Mouse (Mus musculus) kidney, embryonic 16.5 days (tissue): ENCODE data around the gene Olfr1500. TPM values are rescaled to one million over a fixed set of nuclear protein-coding genes. Genes with fewer than 3 reads are reported as not detected.

Source experiments
- ATAC-seq: fragments of 200-750 bp; cut with Nextera tagmentation; 2 replicates; pipeline ENCODE4 v1.8.0; 2017; ENCODE audit warnings: moderate TSS enrichment; ENCODE audit not compliant: low FRiP score, low TSS enrichment
- H3K27ac ChIP-seq: fragments of 300-500 bp; sonication (generic); 2 replicates; pipeline ENCODE4 v1.5.1; 2014; ENCODE audit warnings: low read length
- H3K27me3 ChIP-seq: fragments of 300-500 bp; sonication (generic); 2 replicates; pipeline ENCODE4 v1.6.1; 2014; ENCODE audit warnings: low read length, control low read depth, mixed read lengths; ENCODE audit not compliant: insufficient read depth
- H3K36me3 ChIP-seq: fragments of 300-500 bp; sonication (generic); 2 replicates; pipeline ENCODE4 v1.6.1; 2014; ENCODE audit warnings: low read length, control low read depth, mixed read lengths; ENCODE audit not compliant: insufficient read depth
- H3K4me1 ChIP-seq: fragments of 300-500 bp; sonication (generic); 2 replicates; pipeline ENCODE4 v1.6.1; 2014; ENCODE audit warnings: low read length, control low read depth, mixed read lengths; ENCODE audit not compliant: insufficient read depth
- H3K4me2 ChIP-seq: fragments of 300-500 bp; sonication (generic); replicated peaks from 2 replicates; pipeline ENCODE4 v1.6.1; 2014; ENCODE audit warnings: low read depth, low read length
- H3K4me3 ChIP-seq: fragments of 300-500 bp; sonication (generic); 2 replicates; pipeline ENCODE4 v1.5.1; 2014; ENCODE audit warnings: mild to moderate bottlenecking, low read length
- H3K9ac ChIP-seq: fragments of 300-500 bp; sonication (generic); replicated peaks from 2 replicates; pipeline ENCODE4 v1.6.1; 2014; ENCODE audit warnings: low read length
- H3K9me3 ChIP-seq: fragments of 300-500 bp; sonication (generic); 2 replicates; pipeline ENCODE4 v1.6.1; 2016; ENCODE audit warnings: low read length, control low read depth
- WGBS: fragments of 180-500 bp; shearing (Covaris S2); extraction: QIAGEN DNeasy Blood & Tissue Kit; methylation state at CpG from one replicate; pipeline ENCODE4 v1.1.7; 2014; 5-methylcytosine and 5-hydroxymethylcytosine counted together
- polyA plus RNA-seq: library from polyadenylated mRNA; unstranded; fragments of >200 nt; fragmentation: Nextera tagmentation; extraction: Ambion mirVana; gene quantifications from 2 replicates; pipeline ENCODE4 v1.2.1, GENCODE M21; 2015

Olfr1500 gene
- polyA plus RNA-seq, 1 experiment from 2014 or later = not detected

DNA sequence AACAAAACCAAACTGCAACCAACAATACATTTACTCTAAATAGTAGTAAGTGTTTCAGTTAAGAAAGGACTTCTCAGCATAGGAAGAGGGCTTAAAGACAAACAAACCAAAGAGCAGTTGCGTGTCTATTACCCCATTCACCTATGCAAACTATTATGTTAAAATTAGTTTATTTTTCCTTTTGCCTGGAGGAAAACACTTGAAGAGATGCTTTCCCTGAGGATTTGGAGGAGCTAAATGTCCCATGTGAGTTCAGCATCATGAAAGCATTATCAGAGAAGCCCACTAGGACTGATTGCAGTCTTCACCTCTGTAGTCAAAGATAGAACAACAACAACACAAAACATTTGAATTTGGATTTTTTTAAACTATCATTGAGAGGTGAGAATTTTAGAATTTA is 52.7 kb downstream of the Olfr1500 start, which contains the start of gene Olfr1496:
Gene Olfr1496, plus strand, starts transcription at position 301 of the 400 bp plus-strand sequence.
- H3K9ac ChIP-seq = no peak within 1 kb of the TSS
- no peaks in the 10 kb centered on the region for H3K4me1 ChIP-seq
- H3K9me3 ChIP-seq = no peaks in the 10 kb centered on the region
- ATAC-seq = no peak
- H3K27me3 ChIP-seq = no peaks in the 10 kb centered on the region
- H3K4me2 ChIP-seq = no peak within 1 kb of the TSS
- no peaks in the 10 kb centered on the region for H3K36me3 ChIP-seq
- H3K4me3 ChIP-seq = no peak within 1 kb of the TSS
- no peak within 1 kb of the TSS for H3K27ac ChIP-seq
- 85% methylated on average over 1 of the region's 1 CpGs for WGBS

Other genes with a start within 250 kb of the Olfr1500 start
- not detected in 2 replicates for gene Olfr1484, start 247.0 kb downstream of the Olfr1500 start, polyA plus RNA-seq
- gene Olfr1487, start 213.1 kb downstream of the Olfr1500 start, polyA plus RNA-seq = not detected in 2 replicates
- gene Olfr1489, start 198.9 kb downstream of the Olfr1500 start, polyA plus RNA-seq = not detected in 2 replicates
- not detected in 2 replicates for gene Olfr1490, start 179.4 kb downstream of the Olfr1500 start, polyA plus RNA-seq
- gene Olfr1491, start 133.2 kb downstream of the Olfr1500 start, polyA plus RNA-seq = not detected in 2 replicates
- gene Olfr1493-ps1, start 107.2 kb downstream of the Olfr1500 start, polyA plus RNA-seq = not detected in 2 replicates
- gene Olfr1494, start 90.8 kb downstream of the Olfr1500 start, polyA plus RNA-seq = not detected in 2 replicates
- gene Olfr1495, start 65.9 kb downstream of the Olfr1500 start, polyA plus RNA-seq = not detected in 2 replicates
- gene Olfr1496, start 52.6 kb downstream of the Olfr1500 start, polyA plus RNA-seq = not detected in 2 replicates
- not detected in 2 replicates for gene Olfr1497, start 32.3 kb downstream of the Olfr1500 start, polyA plus RNA-seq
- not detected in 2 replicates for gene Olfr1499, start 11.0 kb downstream of the Olfr1500 start, polyA plus RNA-seq
- gene Olfr1501, start 20.2 kb upstream of the Olfr1500 start, polyA plus RNA-seq = not detected in 2 replicates
- not detected in 2 replicates for gene Olfr1502, start 31.3 kb upstream of the Olfr1500 start, polyA plus RNA-seq
- gene Olfr1504, start 67.4 kb upstream of the Olfr1500 start, polyA plus RNA-seq = not detected in 2 replicates
- not detected in 2 replicates for gene Olfr1505, start 83.0 kb upstream of the Olfr1500 start, polyA plus RNA-seq